Mouse (Mus musculus): ENCODE data around the gene Rnf186. TPM values are rescaled to one million over a fixed set of nuclear protein-coding genes. Genes with fewer than 3 reads are reported as not detected.
"Not testable (repeated sequence)": the region's sequence is repeated elsewhere in the genome, so short reads cannot be mapped to it uniquely, and the experiment has no call there.

The Rnf186 gene
- polyA plus RNA-seq, 1 experiment from 2014 or later: not detected

GRCm38 (mm10) chr4:138972827-138973718 lies 6.2 kb downstream of the Rnf186 start, which contains the start of gene Tmco4:
Gene Tmco4, plus strand, starts transcription at chr4:138972888.
- WGBS: 2% methylated on average over 57 of the region's 60 CpGs

DNA sequence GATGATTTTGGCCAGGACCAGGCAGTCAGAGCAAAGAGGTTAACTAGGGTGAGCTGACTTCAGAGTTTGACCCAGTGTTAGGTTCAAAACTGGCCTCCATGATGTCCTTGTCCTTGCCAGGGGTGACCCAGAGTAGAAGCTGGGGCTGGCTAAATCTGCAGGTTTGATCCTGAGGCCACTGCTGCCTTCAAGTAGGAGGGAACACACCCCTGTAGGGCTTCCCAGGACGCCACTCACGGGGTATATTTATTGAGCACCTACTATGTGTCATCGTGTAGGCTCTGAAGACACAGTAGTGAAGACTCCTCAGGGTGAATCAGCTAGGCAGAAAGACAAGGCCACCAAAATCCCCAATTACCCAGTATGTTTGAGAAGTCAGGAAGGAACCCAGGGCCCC lies 6.8 kb downstream of the Rnf186 start:
- Histone ChIP-seq H3K4me1 (peaks cover 16% of the 10 kb centered on the region), H3K4me3 (peak overlapping the region; percentile 53; the same call in 1 of the 2 replicates), H3K36me3 (no peaks in the 10 kb centered on the region), H3K9ac (no peak overlapping the region), H3K9me3 (replicated peaks) (no peaks in the 10 kb centered on the region), H3K4me2 (replicated peaks) (peak overlapping the region; percentile 95), H3K27me3 (peaks cover 3% of the 10 kb centered on the region; the same call in 1 of the 2 replicates), H3K27ac (no peak overlapping the region)
- 0 out of 2 replicates have a peak, but pooled peaks have one; percentile 13 for ATAC-seq (ENCODE audit: low FRiP score)
- WGBS: 58% methylated on average over 3 of the region's 3 CpGs

More at GRCm38 (mm10) chr4:138972827-138973718, 6.2 kb downstream of the Rnf186 start, which contains the start of gene Tmco4:
- Histone ChIP-seq H3K27ac (no peak within 1 kb of the TSS), H3K4me1 (peaks cover 16% of the 10 kb centered on the region), H3K4me3 (peak within 1 kb of the TSS; percentile 53), H3K9me3 (replicated peaks) (no peaks in the 10 kb centered on the region), H3K4me2 (replicated peaks) (peak within 1 kb of the TSS; percentile 95), H3K27me3 (peaks cover 3% of the 10 kb centered on the region; the same call in 1 of the 2 replicates), H3K36me3 (no peaks in the 10 kb centered on the region), H3K9ac (peak within 1 kb of the TSS; percentile 85)
- ATAC-seq (ENCODE audit: low FRiP score): peak; percentile 68

DNA sequence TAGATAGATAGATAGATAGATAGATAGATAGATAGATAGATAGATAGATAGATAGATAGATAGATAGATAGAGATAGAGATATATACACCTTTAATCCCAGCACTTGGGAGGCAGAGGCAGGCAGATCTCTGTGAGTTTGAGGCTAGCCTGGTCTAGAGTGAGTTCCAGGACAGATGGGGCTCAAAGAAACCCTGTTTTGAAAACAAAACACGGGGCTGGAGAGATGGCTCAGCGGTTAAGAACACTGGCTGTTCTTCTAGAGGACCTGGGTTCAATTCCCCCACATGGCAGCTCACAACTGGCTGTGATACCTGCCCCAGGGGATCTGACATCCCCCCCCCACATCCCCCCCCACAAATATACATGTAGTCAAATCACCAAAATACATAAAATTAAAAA lies 7.6 kb downstream of the Rnf186 start:
- not testable (repeated sequence) for H3K9me3 ChIP-seq (replicated peaks); H3K27me3 ChIP-seq; H3K9ac ChIP-seq; H3K4me3 ChIP-seq; ATAC-seq (ENCODE audit: low FRiP score); H3K36me3 ChIP-seq; H3K27ac ChIP-seq; H3K4me2 ChIP-seq (replicated peaks)
- peaks cover 16% of the 10 kb centered on the region for H3K4me1 ChIP-seq
- 88% methylated on average over 2 of the region's 2 CpGs for WGBS

DNA sequence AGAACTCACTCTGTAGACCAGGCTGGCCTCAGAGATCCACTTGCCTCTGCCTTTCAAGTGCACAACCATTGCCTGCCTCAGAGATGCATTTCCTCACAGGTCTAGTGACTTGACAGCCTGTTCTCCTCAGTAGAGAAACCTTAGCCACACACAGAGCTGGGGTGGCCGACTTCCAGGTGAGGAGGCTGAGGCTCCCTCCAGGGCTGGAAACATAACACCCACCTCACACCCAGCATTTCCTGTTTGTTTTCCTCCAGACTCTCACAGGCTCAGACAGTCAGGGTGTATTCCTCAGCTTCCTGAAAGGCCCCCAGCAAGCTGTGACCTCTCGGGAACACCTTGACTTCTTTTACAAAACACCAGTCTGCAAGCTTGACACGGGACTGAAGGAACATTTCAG lies 8.3 kb downstream of the Rnf186 start:
- H3K36me3 ChIP-seq: no peaks in the 10 kb centered on the region
- WGBS: 57% methylated on average over 3 of the region's 3 CpGs
- H3K4me2 ChIP-seq (replicated peaks): no peak overlapping the region
- H3K9ac ChIP-seq: no peak overlapping the region
- ATAC-seq (ENCODE audit: low FRiP score): no peak
- no peak overlapping the region for H3K27ac ChIP-seq
- no peaks in the 10 kb centered on the region for H3K9me3 ChIP-seq (replicated peaks)
- H3K27me3 ChIP-seq: peaks cover 3% of the 10 kb centered on the region; the same call in 1 of the 2 replicates
- peaks cover 16% of the 10 kb centered on the region for H3K4me1 ChIP-seq
- no peak overlapping the region for H3K4me3 ChIP-seq

DNA sequence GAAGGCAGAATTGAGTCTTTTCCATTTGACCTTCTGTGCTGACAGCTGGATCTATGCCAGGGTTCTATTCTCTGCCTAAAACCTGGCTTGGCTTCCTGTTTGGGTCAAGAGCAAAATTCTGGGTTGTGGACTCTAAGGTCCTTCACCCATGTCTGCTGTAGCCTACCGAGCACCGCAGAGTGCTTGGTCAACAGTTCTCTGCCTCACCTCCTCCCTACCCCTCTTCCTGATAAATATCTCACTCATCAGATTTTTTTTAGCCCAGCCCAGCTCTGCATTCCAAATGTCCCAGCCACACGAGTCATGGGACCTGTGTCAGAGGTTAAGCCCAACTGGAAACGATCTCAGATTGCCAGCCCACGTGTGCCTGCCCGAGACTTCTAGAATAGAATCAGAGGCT lies 9.1 kb downstream of the Rnf186 start:
- Histone ChIP-seq H3K9ac (no peak overlapping the region), H3K4me3 (no peak overlapping the region), H3K36me3 (no peaks in the 10 kb centered on the region), H3K27ac (no peak overlapping the region), H3K4me2 (replicated peaks) (no peak overlapping the region), H3K4me1 (peaks cover 16% of the 10 kb centered on the region), H3K9me3 (replicated peaks) (no peaks in the 10 kb centered on the region), H3K27me3 (peaks cover 3% of the 10 kb centered on the region; the same call in 1 of the 2 replicates)
- ATAC-seq (ENCODE audit: low FRiP score): no peak
- WGBS: 86% methylated on average over 6 of the region's 6 CpGs

- Histone ChIP-seq H3K27me3 (no peaks in the 10 kb centered on the region), H3K36me3 (no peaks in the 10 kb centered on the region), H3K9ac (no peak overlapping the region), H3K4me2 (replicated peaks) (no peak overlapping the region), H3K27ac (no peak overlapping the region), H3K4me3 (no peak overlapping the region), H3K9me3 (replicated peaks) (0 out of 2 replicates have a peak, but pooled peaks cover 2% of the 10 kb centered on the region), H3K4me1 (no peaks in the 10 kb centered on the region)
- 90% methylated on average over 8 of the region's 8 CpGs for WGBS
- no peak for ATAC-seq (ENCODE audit: low FRiP score)
Measured at GRCm38 (mm10) chr4:138980021-138980420, 13.1 kb downstream of the Rnf186 start.

- no peaks in the 10 kb centered on the region for H3K4me1 ChIP-seq
- no peak overlapping the region for H3K9ac ChIP-seq
- H3K27me3 ChIP-seq: no peaks in the 10 kb centered on the region
- H3K27ac ChIP-seq: no peak overlapping the region
- H3K9me3 ChIP-seq (replicated peaks): 0 out of 2 replicates have a peak, but pooled peaks cover 2% of the 10 kb centered on the region
- H3K4me2 ChIP-seq (replicated peaks): peak overlapping the region; percentile 17; the same call in 1 of the 2 replicates
- no peaks in the 10 kb centered on the region for H3K36me3 ChIP-seq
- no peak for ATAC-seq (ENCODE audit: low FRiP score)
- WGBS: 26% methylated on average over 12 of the region's 12 CpGs
- no peak overlapping the region for H3K4me3 ChIP-seq
Measured at GRCm38 (mm10) chr4:138980771-138981420, 14.0 kb downstream of the Rnf186 start.

DNA sequence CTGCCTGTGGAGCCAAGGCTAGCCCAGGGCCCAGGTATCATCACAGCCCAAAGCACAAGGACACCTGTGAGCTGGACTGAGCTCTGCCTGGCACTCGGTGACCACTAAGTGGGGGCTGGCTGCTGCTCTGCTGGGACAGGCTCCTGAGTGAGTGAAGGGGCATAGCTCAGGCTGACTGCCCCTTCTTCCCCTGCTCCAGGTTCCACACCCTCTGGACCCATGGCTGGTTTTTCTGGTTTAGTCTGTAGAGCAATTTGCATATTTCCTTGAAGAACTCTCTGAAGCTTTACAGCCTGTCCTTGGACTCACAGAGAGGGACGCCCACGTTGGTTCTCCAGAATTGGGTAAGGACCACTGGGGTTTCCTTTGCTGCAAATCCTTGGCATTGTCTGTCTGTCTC lies 16.5 kb downstream of the Rnf186 start:
- no peak overlapping the region for H3K4me2 ChIP-seq (replicated peaks)
- no peaks in the 10 kb centered on the region for H3K36me3 ChIP-seq
- H3K9ac ChIP-seq: no peak overlapping the region
- H3K27ac ChIP-seq: no peak overlapping the region
- H3K9me3 ChIP-seq (replicated peaks): 0 out of 2 replicates have a peak, but pooled peaks cover 2% of the 10 kb centered on the region
- WGBS: 63% methylated on average over 3 of the region's 3 CpGs
- no peak for ATAC-seq (ENCODE audit: low FRiP score)
- no peaks in the 10 kb centered on the region for H3K4me1 ChIP-seq
- no peak overlapping the region for H3K4me3 ChIP-seq
- no peaks in the 10 kb centered on the region for H3K27me3 ChIP-seq

- Histone ChIP-seq H3K4me2 (replicated peaks) (no peak overlapping the region), H3K27me3 (no peaks in the 10 kb centered on the region), H3K9ac (no peak overlapping the region), H3K4me3 (no peak overlapping the region), H3K4me1 (no peaks in the 10 kb centered on the region), H3K36me3 (no peaks in the 10 kb centered on the region), H3K9me3 (replicated peaks) (0 out of 2 replicates have a peak, but pooled peaks cover 2% of the 10 kb centered on the region), H3K27ac (no peak overlapping the region)
- no peak for ATAC-seq (ENCODE audit: low FRiP score)
- WGBS: 76% methylated on average over 7 of the region's 7 CpGs
Measured at GRCm38 (mm10) chr4:138984744-138985143, 17.8 kb downstream of the Rnf186 start.

GRCm38 (mm10) chr4:138986280-138986679 lies 19.4 kb downstream of the Rnf186 start:
- 0 out of 2 replicates have a peak, but pooled peaks cover 2% of the 10 kb centered on the region for H3K9me3 ChIP-seq (replicated peaks)
- H3K4me3 ChIP-seq: no peak overlapping the region
- no peak for ATAC-seq (ENCODE audit: low FRiP score)
- 22% methylated on average over 5 of the region's 5 CpGs for WGBS
- H3K36me3 ChIP-seq: no peaks in the 10 kb centered on the region
- no peak overlapping the region for H3K9ac ChIP-seq
- no peak overlapping the region for H3K27ac ChIP-seq
- no peak overlapping the region for H3K4me2 ChIP-seq (replicated peaks)
- H3K4me1 ChIP-seq: no peaks in the 10 kb centered on the region
- no peaks in the 10 kb centered on the region for H3K27me3 ChIP-seq

DNA sequence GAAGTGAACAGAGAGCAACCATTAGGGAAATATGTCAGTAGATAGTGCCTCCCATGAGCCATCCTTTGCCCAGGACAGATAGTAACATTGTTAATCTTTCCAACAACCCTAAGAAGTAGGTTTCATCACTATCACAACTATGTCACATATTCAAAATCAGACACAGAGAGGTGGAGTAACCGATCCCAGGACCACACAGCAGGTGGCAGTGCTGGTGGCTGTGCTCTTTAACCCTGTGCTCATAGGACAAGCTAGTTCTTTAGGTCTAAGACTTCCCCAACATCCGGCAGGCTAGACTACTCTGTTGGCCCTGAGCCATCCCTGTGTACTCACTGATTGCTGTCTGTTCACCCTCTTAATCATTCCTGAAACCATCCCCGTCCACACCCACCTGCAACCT lies 27.5 kb downstream of the Rnf186 start:
- no peaks in the 10 kb centered on the region for H3K4me1 ChIP-seq
- no peaks in the 10 kb centered on the region for H3K27me3 ChIP-seq
- no peak overlapping the region for H3K4me2 ChIP-seq (replicated peaks)
- H3K27ac ChIP-seq: no peak overlapping the region
- WGBS: 85% methylated on average over 3 of the region's 3 CpGs
- H3K36me3 ChIP-seq: no peaks in the 10 kb centered on the region
- H3K9ac ChIP-seq: no peak overlapping the region
- ATAC-seq (ENCODE audit: low FRiP score): no peak
- H3K4me3 ChIP-seq: no peak overlapping the region
- H3K9me3 ChIP-seq (replicated peaks): no peaks in the 10 kb centered on the region

DNA sequence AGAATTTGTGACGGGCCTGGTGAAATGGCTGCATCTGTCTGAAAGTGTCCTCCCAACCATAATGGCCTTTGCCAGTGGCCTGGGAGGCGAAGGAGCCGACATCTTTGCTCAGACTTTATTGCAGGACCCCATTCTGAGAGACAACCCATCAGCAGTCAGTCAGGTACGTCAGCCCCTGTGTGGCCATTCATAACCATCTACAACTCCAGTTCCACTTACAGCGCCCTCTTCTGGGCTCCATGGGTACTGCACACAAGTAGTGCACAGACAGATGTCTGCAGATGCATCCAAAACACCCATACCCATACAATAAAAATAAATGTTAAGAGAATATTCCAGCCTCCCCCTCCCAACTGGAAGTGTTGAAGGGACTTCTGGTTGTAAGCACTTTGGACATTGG lies 29.5 kb downstream of the Rnf186 start:
- Histone ChIP-seq H3K27ac (no peak overlapping the region), H3K9ac (no peak overlapping the region), H3K36me3 (no peaks in the 10 kb centered on the region), H3K4me2 (replicated peaks) (no peak overlapping the region), H3K9me3 (replicated peaks) (no peaks in the 10 kb centered on the region), H3K4me3 (no peak overlapping the region), H3K4me1 (0 out of 2 replicates have a peak, but pooled peaks cover 2% of the 10 kb centered on the region), H3K27me3 (no peaks in the 10 kb centered on the region)
- 84% methylated on average over 5 of the region's 5 CpGs for WGBS
- no peak for ATAC-seq (ENCODE audit: low FRiP score)

All from hindbrain, embryonic 12.5 days (tissue).